ENCODE assay signal across 10 mouse cellular contexts in genomic region chr7:134227773-134228455, GRCm38 (mm10). TPM values are rescaled to one million over a fixed set of nuclear protein-coding genes. Genes with fewer than 3 reads are reported as not detected.
DNase-seq lines count a peak whose midpoint lies in the region; ATAC-seq lines count a peak whose summit lies in the region.
"Had no signal": no experiment of that assay in that cellular context is flagged by ENCODE, and none has a peak within 500 bp of the region (broad histone marks: within the 10 kb centered on the region; RNA-seq: fewer than 3 reads in every experiment).

No protein-coding gene starts in this region.

- peaks cover 6% of the 10 kb centered on the region; the same call in 1 of the 2 replicates for H3K27me3 ChIP-seq in forebrain, embryonic 14.5 days (replicated peaks; ENCODE audit: control insufficient read depth, insufficient read depth, low read length)
- H3K27me3 ChIP-seq in forebrain, embryonic 12.5 days: peaks cover 37% of the 10 kb centered on the region
- no peaks in the 10 kb centered on the region for H3K27me3 ChIP-seq in forebrain, embryonic 15.5 days
- H3K27me3 ChIP-seq: CH12.LX had no signal

- no peak for ATAC-seq in forebrain, embryonic 14.5 days
- no peak for ATAC-seq in forebrain, embryonic 12.5 days (ENCODE audit: low FRiP score)
- ATAC-seq in forebrain, embryonic 15.5 days (replicated peaks): no peak; the same call in 1 of the 2 replicates
- no peak for ATAC-seq in megakaryocyte progenitor cell, adult 5-6 weeks (replicated peaks; ENCODE audit: poor library complexity)

- H3K9ac ChIP-seq in forebrain, embryonic 14.5 days (ENCODE audit: low read length): no peak overlapping the region
- H3K9ac ChIP-seq in forebrain, embryonic 12.5 days: no peak overlapping the region
- no peak overlapping the region for H3K9ac ChIP-seq in forebrain, embryonic 15.5 days (replicated peaks)

- H3K4me2 ChIP-seq in forebrain, embryonic 14.5 days (ENCODE audit: low read length): no peak overlapping the region
- no peak overlapping the region for H3K4me2 ChIP-seq in forebrain, embryonic 12.5 days
- H3K4me2 ChIP-seq in forebrain, embryonic 15.5 days (replicated peaks): no peak overlapping the region

- 45% methylated on average over 13 of the region's 13 CpGs for WGBS in forebrain, embryonic 14.5 days
- 35% methylated on average over 13 of the region's 13 CpGs for WGBS in forebrain, embryonic 12.5 days
- WGBS in forebrain, embryonic 15.5 days: 33% methylated on average over 13 of the region's 13 CpGs

- no peaks in the 10 kb centered on the region for H3K9me3 ChIP-seq in forebrain, embryonic 14.5 days (replicated peaks; ENCODE audit: control insufficient read depth, low read length)
- no peaks in the 10 kb centered on the region for H3K9me3 ChIP-seq in forebrain, embryonic 12.5 days
- H3K9me3 ChIP-seq in forebrain, embryonic 15.5 days: no peaks in the 10 kb centered on the region

- H3K27ac ChIP-seq in forebrain, embryonic 14.5 days (ENCODE audit: low read depth, low read length): no peak overlapping the region
- no peak overlapping the region for H3K27ac ChIP-seq in forebrain, embryonic 12.5 days
- 0 out of 2 replicates have a peak overlapping the region, but pooled peaks have one; percentile 0 for H3K27ac ChIP-seq in forebrain, embryonic 15.5 days (replicated peaks)

- no peak overlapping the region for H3K4me3 ChIP-seq in forebrain, embryonic 14.5 days (ENCODE audit: low read depth, low read length)
- no peak overlapping the region for H3K4me3 ChIP-seq in forebrain, embryonic 12.5 days (replicated peaks)
- H3K4me3 ChIP-seq in forebrain, embryonic 15.5 days: no peak overlapping the region
- H3K4me3 ChIP-seq: myocyte had no signal

- H3K36me3 ChIP-seq in forebrain, embryonic 14.5 days (ENCODE audit: control insufficient read depth, insufficient read depth, low read length): no peaks in the 10 kb centered on the region
- no peaks in the 10 kb centered on the region for H3K36me3 ChIP-seq in forebrain, embryonic 12.5 days (replicated peaks)
- no peaks in the 10 kb centered on the region for H3K36me3 ChIP-seq in forebrain, embryonic 15.5 days

- peaks cover 8% of the 10 kb centered on the region; the same call in 1 of the 2 replicates for H3K4me1 ChIP-seq in forebrain, embryonic 14.5 days (ENCODE audit: control insufficient read depth, insufficient read depth, low read length)
- peaks cover 24% of the 10 kb centered on the region for H3K4me1 ChIP-seq in forebrain, embryonic 12.5 days
- H3K4me1 ChIP-seq in forebrain, embryonic 15.5 days: peaks cover 20% of the 10 kb centered on the region

- DNase-seq in forebrain, embryonic 14.5 days (ENCODE audit: low spot score): peak; percentile 67
- DNase-seq in Muller cell, postnatal 12 days (ENCODE audit: inconsistent ontology term): peak; percentile 86
- peak; percentile 24 to 40 for DNase-seq in layer of hippocampus, postnatal 36 days
- no peak for DNase-seq in urinary bladder, postnatal 10 days (ENCODE audit: low spot score)
- DNase-seq in right cerebral cortex, postnatal 36 days (ENCODE audit: low spot score in 2 of 2): no peak

RNA-seq across cellular contexts. Expression of gene Adam12, which starts 4.0 kb away (rescaled TPM):
- polyA plus RNA-seq in forebrain, embryonic 14.5 days (2014; fragmentation: Nextera tagmentation; extraction: Ambion mirVana): 1.9 and 4.8 TPM in 2 replicates
- 1.8 and 2.1 TPM in 2 replicates for polyA plus RNA-seq in forebrain, embryonic 12.5 days (2016; fragmentation: Nextera tagmentation; extraction: Ambion mirVana)
- 2.3 and 2.8 TPM in 2 replicates for polyA plus RNA-seq in forebrain, embryonic 15.5 days (2015; fragmentation: Nextera tagmentation; extraction: Ambion mirVana)
- total RNA-seq in layer of hippocampus, postnatal 36 days (2021): 1 to 10 TPM; 7.1 TPM
- total RNA-seq in megakaryocyte progenitor cell, adult 5-6 weeks (2015): 0.02 and 0.24 TPM in 2 replicates
- total RNA-seq in megakaryocyte progenitor cell, adult 5-6 weeks (2017): 0.12 TPM in 1 of 2 replicates, not detected in the other
- total RNA-seq: CH12.LX had no signal

Comparison
In these comparisons a context has a peak if more than half of its experiments do, and no peak if none do; other contexts are left out.
1. DNase-seq: peak in forebrain, embryonic 14.5 days (single experiment), Muller cell, postnatal 12 days (single experiment) and layer of hippocampus, postnatal 36 days (2 of 2); none in urinary bladder, postnatal 10 days (single experiment) and right cerebral cortex, postnatal 36 days (0 of 2).